Mouse (Mus musculus) embryonic stem cell, embryonic (primary cell): ENCODE measurements at regions not wholly inside any gene's neighbourhood (a gene's known extent, or its start where the extent isn't known, plus 50 kb on each side); places are given as distances from the start of the nearest gene placed in this dataset.

Experiments
- CTCF ChIA-PET, 4 experiments: fragments of 300-600 bp in 2 of 4; fragments of 350-600 bp in 2 of 4; sonication (Branson Sonifier 250); formaldehyde crosslinking; loops; one replicate each; lab custom pipeline; 2022; ENCODE audit warnings: inconsistent platforms in 2 of 4; lab: Charles Lee
- POLR2A ChIA-PET, 4 experiments: fragments of 300-600 bp in 2 of 4; fragments of 350-600 bp in 2 of 4; sonication (Branson Sonifier 250); formaldehyde crosslinking; loops; one replicate each; lab custom pipeline; 2022; ENCODE audit warnings: antibody characterized with exemption in 4 of 4, inconsistent platforms in 1 of 4; lab: Charles Lee

- ChIA-PET POLR2A (interaction anchor here in 1 of 4 experiments (1.0 kb wide), 1 partner anchor 182 kb away, joined by 4 read pairs; no protein-coding TSS in a partner anchor), CTCF (no interaction called here)
Observed at GRCm38 (mm10) chrX:129158794-129159411, 590.6 kb upstream of the Diaph2 start.
